Mouse (Mus musculus): ENCODE measurements around the gene Gm21731. TPM values are rescaled to one million over a fixed set of nuclear protein-coding genes. Genes with fewer than 3 reads are reported as not detected.
"Not testable (repeated sequence)": the region's sequence is repeated elsewhere in the genome, so short reads cannot be mapped to it uniquely, and the experiment has no call there.

The Gm21731 gene
- not detected for total RNA-seq (2021)

GRCm38 (mm10) chr13:120238811-120239210 lies at the start of gene Gm21731:
Gene Gm21731, plus strand, starts transcription at chr13:120239111.
- intact Hi-C loops (cut with DNase I) = not testable (repeated sequence)

GRCm38 (mm10) chr13:120196189-120196821 lies 42.6 kb upstream of the Gm21731 start:
- DNase-seq; intact Hi-C loops (cut with DNase I): not testable (repeated sequence)

More at GRCm38 (mm10) chr13:120238811-120239210, at the start of gene Gm21731:
- not testable (repeated sequence) for DNase-seq

GRCm38 (mm10) chr13:120215847-120216246 lies 23.1 kb upstream of the Gm21731 start, which contains the start of gene Gm21762:
Gene Gm21762, minus strand, starts transcription at chr13:120215947.
- intact Hi-C loops (cut with DNase I); DNase-seq: not testable (repeated sequence)

- intact Hi-C loops (cut with DNase I); DNase-seq: not testable (repeated sequence)
Observed at GRCm38 (mm10) chr13:120220922-120221321, 18.0 kb upstream of the Gm21731 start.

GRCm38 (mm10) chr13:120223012-120223659 lies 15.8 kb upstream of the Gm21731 start:
- intact Hi-C loops (cut with DNase I) = not testable (repeated sequence)

GRCm38 (mm10) chr13:120231798-120232197 lies 7.1 kb upstream of the Gm21731 start:
- intact Hi-C loops (cut with DNase I); DNase-seq: not testable (repeated sequence)

More at GRCm38 (mm10) chr13:120223012-120223659, 15.8 kb upstream of the Gm21731 start:
- not testable (repeated sequence) for DNase-seq

GRCm38 (mm10) chr13:120232447-120233049 lies 6.4 kb upstream of the Gm21731 start:
- intact Hi-C loops (cut with DNase I); DNase-seq: not testable (repeated sequence)

GRCm38 (mm10) chr13:120251208-120251924 lies 12.5 kb downstream of the Gm21731 start:
- intact Hi-C loops (cut with DNase I) = not testable (repeated sequence)

GRCm38 (mm10) chr13:120258817-120259658 lies 20.1 kb downstream of the Gm21731 start:
- intact Hi-C loops (cut with DNase I); DNase-seq: not testable (repeated sequence)

More at GRCm38 (mm10) chr13:120251208-120251924, 12.5 kb downstream of the Gm21731 start:
- DNase-seq = not testable (repeated sequence)

GRCm38 (mm10) chr13:120259718-120260117 lies 20.8 kb downstream of the Gm21731 start:
- intact Hi-C loops (cut with DNase I); DNase-seq: not testable (repeated sequence)

- DNase-seq; intact Hi-C loops (cut with DNase I): not testable (repeated sequence)
Observed at GRCm38 (mm10) chr13:120262870-120263269, 24.0 kb downstream of the Gm21731 start, which contains the start of gene AF067061. Gene AF067061, plus strand, starts transcription at chr13:120263114.

GRCm38 (mm10) chr13:120277837-120278236 lies 38.9 kb downstream of the Gm21731 start:
- intact Hi-C loops (cut with DNase I); DNase-seq: not testable (repeated sequence)

- no peak for DNase-seq
Observed at GRCm38 (mm10) chr13:120278784-120279183, 39.9 kb downstream of the Gm21731 start.

More at GRCm38 (mm10) chr13:120278784-120279183, 39.9 kb downstream of the Gm21731 start:
- intact Hi-C loops (cut with DNase I) = no loop called here

Other genes starting within 250 kb of the Gm21731 start
- not detected for gene Gm36079, start 212.1 kb upstream of the Gm21731 start, total RNA-seq (2021)
- not detected for gene Gm21188, start 186.9 kb upstream of the Gm21731 start, total RNA-seq (2021)
- gene Gm20767, start 98.9 kb upstream of the Gm21731 start, total RNA-seq (2021) = not detected
- not detected for gene Gm21818, start 66.7 kb upstream of the Gm21731 start, total RNA-seq (2021)
- not detected for gene Gm21762, start 23.2 kb upstream of the Gm21731 start, total RNA-seq (2021)
- not detected for gene AF067061, start 24.0 kb downstream of the Gm21731 start, total RNA-seq (2021)
- gene BC147527, start 61.3 kb downstream of the Gm21731 start, total RNA-seq (2021) = not detected
- gene Tcstv3, start 77.8 kb downstream of the Gm21731 start, total RNA-seq (2021) = not detected